Mouse (Mus musculus) midbrain, embryonic 10.5 days (tissue): ENCODE results near the gene Rnf217. TPM values are rescaled to one million over a fixed set of nuclear protein-coding genes. Genes with fewer than 3 reads are reported as not detected.

Experiments used
- DNase-seq: peaks from one replicate; pipeline ENCODE4 v3.0.0-alpha.2; 2017; ENCODE audit warnings: low spot score
- H3K27ac ChIP-seq: fragments of 300-500 bp; sonication (generic); replicated peaks from 2 replicates; pipeline ENCODE4 v1.5.1; 2016; ENCODE audit warnings: mild to moderate bottlenecking
- H3K27me3 ChIP-seq: fragments of 300-500 bp; sonication (generic); 2 replicates; pipeline ENCODE4 v1.6.1; 2016; ENCODE audit warnings: low read depth, mild to moderate bottlenecking; ENCODE audit not compliant: poor library complexity, severe bottlenecking
- H3K36me3 ChIP-seq: fragments of 300-500 bp; sonication (generic); 2 replicates; pipeline ENCODE4 v1.6.1; 2016; ENCODE audit warnings: mild to moderate bottlenecking, moderate library complexity
- H3K4me1 ChIP-seq: fragments of 300-500 bp; sonication (generic); 2 replicates; pipeline ENCODE4 v1.6.1; 2016
- H3K4me3 ChIP-seq: fragments of 300-500 bp; sonication (generic); 2 replicates; pipeline ENCODE4 v1.5.1; 2016; ENCODE audit warnings: mild to moderate bottlenecking, moderate library complexity
- H3K9me3 ChIP-seq: fragments of 300-500 bp; sonication (generic); replicated peaks from 2 replicates; pipeline ENCODE4 v1.6.1; 2016; ENCODE audit warnings: mild to moderate bottlenecking
- WGBS: fragments of 180-500 bp; shearing (Covaris S2); methylation state at CpG from one replicate; pipeline ENCODE4 v1.1.7; 2016; 5-methylcytosine and 5-hydroxymethylcytosine counted together
- polyA plus RNA-seq: library from polyadenylated mRNA; unstranded; fragments of >200 nt; fragmentation: Nextera tagmentation; extraction: Ambion mirVana; gene quantifications from 2 replicates; pipeline ENCODE4 v1.2.1, GENCODE M21; 2016

Rnf217 gene
- polyA plus RNA-seq, 1 experiment from 2014 or later, result 0.78 TPM

DNA sequence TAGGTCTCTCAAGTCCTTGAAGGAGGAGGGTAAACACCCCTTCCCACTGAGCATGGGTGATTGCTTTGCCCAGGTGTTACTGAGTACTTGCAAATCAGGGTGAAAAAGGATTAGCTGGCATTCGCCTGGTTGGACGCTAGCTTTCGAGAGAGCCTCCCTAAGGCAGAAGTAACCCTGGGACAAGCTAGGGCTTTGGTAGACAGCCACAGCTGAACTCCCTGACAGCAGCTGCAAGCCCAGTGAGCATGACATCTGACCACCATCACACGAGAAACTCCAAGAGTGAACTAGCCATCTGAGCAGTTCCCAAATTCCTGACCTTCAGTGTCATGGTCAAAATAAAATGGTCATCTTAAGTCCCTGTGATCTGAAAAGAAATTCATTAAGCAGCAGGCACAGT, 12.2 kb downstream of the Rnf217 start:
- H3K27ac ChIP-seq, result no peak overlapping the region
- H3K4me1 ChIP-seq, result peaks cover 20% of the 10 kb centered on the region
- H3K36me3 ChIP-seq, result no peaks in the 10 kb centered on the region
- no peak overlapping the region for H3K4me3 ChIP-seq
- no peak for DNase-seq
- no peaks in the 10 kb centered on the region for H3K9me3 ChIP-seq
- WGBS, result 40% methylated on average over 4 of the region's 4 CpGs
- H3K27me3 ChIP-seq, result no peaks in the 10 kb centered on the region

DNA sequence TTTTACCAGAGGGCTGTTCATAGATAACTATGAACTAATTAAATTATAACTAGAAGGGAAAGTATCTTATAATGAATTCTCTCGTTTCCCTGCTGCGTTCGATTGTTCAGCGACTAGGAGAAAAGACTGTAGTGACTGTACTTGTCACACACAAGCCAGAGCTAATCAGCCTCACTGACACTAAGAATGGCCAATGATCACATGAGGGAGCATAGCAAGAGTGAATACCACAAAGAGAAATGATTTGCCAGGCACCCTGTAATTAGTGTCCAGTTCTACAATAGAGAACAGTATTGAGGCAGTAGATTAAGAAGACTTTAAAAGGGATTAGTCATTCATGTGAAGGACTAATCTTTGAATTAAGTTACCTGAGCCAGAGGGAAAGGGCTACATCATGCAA, 13.7 kb downstream of the Rnf217 start:
- no peak for DNase-seq
- Histone ChIP-seq H3K4me1 (peaks cover 20% of the 10 kb centered on the region), H3K27ac (no peak overlapping the region), H3K9me3 (no peaks in the 10 kb centered on the region), H3K4me3 (no peak overlapping the region), H3K27me3 (no peaks in the 10 kb centered on the region), H3K36me3 (no peaks in the 10 kb centered on the region)
- WGBS, result 86% methylated on average over 4 of the region's 4 CpGs

DNA sequence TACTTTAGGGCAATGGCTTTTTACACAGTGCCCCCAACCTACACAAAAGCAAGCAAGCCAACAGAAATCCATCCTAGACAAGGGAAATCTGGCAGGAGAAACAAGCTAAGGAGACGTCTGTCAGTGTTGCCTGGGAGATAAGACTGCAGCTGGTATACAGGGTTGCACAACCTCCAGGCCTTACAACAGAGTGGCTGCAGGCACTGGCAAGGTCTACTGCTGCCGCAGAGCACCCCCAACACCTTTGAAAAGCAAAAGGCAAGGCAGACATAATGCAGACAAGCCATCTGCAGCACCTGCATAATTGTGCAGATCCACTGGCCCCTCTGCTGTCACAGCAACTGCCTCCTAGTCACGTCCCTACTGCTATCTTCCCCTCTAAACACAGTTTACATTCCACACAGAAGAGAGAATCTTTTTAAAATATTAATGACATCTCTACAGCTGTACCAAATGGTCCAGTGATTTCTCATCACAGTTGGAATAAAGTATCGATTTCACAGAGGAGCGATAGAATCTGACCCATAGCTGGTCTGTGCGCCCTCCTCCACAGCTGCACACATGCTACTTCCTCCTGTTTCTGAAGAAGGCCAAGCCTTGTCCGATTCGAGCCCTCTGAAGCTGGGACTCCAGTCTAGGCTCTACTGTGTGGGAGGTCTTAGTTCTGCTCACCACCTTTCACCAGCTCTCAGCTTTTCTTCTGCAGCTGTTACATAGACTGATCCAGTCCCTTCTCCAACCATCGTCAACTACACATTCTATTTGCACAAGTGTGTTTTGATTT, 16.1 kb downstream of the Rnf217 start:
- WGBS, result 66% methylated on average over 9 of the region's 9 CpGs
- no peak overlapping the region for H3K4me3 ChIP-seq
- H3K4me1 ChIP-seq, result peaks cover 20% of the 10 kb centered on the region
- no peaks in the 10 kb centered on the region for H3K9me3 ChIP-seq
- DNase-seq, result no peak
- H3K36me3 ChIP-seq, result no peaks in the 10 kb centered on the region
- H3K27me3 ChIP-seq, result no peaks in the 10 kb centered on the region
- peak overlapping the region; percentile 24; the same call in 1 of the 2 replicates for H3K27ac ChIP-seq

DNA sequence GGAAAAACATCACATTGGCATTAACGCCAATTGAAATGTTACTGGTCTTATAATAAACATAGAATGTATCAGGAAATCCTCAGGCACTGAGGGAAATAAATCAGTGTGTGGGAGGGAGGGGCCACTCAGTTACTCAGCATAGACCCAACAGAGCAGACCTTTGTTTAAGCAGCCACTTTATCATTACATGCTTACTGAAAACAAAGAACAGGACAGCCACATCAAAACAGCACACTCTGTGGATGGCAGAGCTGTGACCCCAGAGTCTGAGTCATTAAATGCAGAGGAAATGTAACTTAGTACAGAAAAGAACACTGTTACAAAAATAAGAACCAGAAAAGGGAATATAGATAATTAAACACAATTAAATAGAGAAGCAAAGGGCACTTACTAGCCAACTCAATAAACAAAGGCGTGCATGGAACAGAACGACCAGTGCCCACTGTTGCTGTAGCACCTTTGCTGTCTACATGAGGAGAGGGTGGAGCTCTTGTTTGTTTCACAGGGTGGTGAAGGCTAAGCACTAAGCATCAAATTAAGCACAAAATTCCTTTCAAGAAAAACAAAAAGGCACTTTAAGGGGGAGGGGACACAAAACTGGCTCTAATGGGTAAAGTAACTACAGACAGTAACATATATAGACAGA, 16.8 kb downstream of the Rnf217 start:
- H3K27ac ChIP-seq, result peak overlapping the region; percentile 24; the same call in 1 of the 2 replicates
- WGBS, result 78% methylated on average over 3 of the region's 3 CpGs
- H3K9me3 ChIP-seq, result no peaks in the 10 kb centered on the region
- H3K4me1 ChIP-seq, result peaks cover 20% of the 10 kb centered on the region
- DNase-seq, result no peak
- H3K36me3 ChIP-seq, result no peaks in the 10 kb centered on the region
- H3K4me3 ChIP-seq, result no peak overlapping the region
- H3K27me3 ChIP-seq, result no peaks in the 10 kb centered on the region

DNA sequence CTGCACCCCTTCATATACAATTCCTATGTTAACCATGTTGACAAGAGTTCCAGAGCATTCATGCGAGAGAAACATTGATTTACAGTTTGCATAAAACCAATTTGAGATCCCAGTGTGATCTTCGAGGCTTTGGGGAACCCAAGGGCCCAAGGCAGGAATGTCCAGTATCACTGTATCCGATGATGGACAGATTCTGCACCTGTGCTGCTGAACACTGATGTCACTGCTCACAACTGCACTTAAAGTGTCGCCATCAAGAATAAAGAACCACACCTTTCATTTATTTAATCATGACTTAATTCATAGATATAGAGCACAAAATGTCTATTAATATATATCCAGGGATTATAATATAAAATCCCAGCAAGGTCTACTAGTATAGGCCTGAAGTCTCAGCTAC, 28.3 kb downstream of the Rnf217 start:
- DNase-seq, result no peak
- 90% methylated on average over 4 of the region's 4 CpGs for WGBS
- Histone ChIP-seq H3K36me3 (no peaks in the 10 kb centered on the region), H3K27ac (no peak overlapping the region), H3K27me3 (no peaks in the 10 kb centered on the region), H3K4me3 (no peak overlapping the region), H3K9me3 (no peaks in the 10 kb centered on the region; the same call in 1 of the 2 replicates), H3K4me1 (no peaks in the 10 kb centered on the region)

DNA sequence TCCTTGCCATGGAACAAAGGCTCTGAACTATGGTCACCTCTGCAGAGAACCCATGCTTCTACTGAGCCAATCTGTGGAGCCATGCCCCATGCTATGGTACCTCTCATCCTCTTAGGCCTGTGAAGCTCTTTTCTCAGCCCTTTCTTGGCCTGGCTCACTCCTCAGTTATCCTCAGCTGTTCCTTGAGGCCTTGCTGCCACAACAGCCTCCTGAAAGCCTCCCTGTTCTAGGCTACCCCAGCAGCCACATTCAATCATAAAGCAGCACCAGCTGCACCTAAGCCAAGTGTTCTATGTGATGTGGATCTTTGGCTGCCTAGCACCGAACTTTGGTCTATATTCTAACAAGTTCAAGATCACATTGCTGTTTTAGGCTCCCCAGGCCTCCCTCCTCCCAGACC, 28.9 kb downstream of the Rnf217 start:
- Histone ChIP-seq H3K4me1 (no peaks in the 10 kb centered on the region), H3K9me3 (no peaks in the 10 kb centered on the region; the same call in 1 of the 2 replicates), H3K4me3 (no peak overlapping the region), H3K27ac (no peak overlapping the region), H3K36me3 (no peaks in the 10 kb centered on the region), H3K27me3 (no peaks in the 10 kb centered on the region)
- WGBS, result 81% methylated on average over 1 of the region's 1 CpGs
- DNase-seq, result no peak

DNA sequence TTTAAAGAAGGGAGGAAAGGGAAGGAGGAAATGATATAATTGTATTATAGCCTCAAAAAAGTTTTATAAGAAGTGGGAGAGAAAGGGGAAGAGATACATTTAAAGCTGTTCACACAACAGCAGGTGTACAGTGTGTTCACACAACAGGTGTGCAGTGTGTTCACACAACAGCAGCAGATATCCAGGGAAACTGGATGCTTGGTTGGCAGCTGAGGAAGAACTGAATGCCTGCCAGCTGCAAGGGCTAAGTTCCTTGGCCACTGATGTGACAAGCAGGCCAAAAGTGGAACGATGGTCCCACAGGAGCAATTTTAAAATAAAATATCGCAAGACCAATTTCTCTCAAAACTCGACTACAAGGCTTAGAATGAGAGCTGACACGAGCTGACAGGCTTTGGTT, 35.7 kb downstream of the Rnf217 start:
- Histone ChIP-seq H3K27me3 (no peaks in the 10 kb centered on the region), H3K4me1 (no peaks in the 10 kb centered on the region), H3K9me3 (no peaks in the 10 kb centered on the region), H3K36me3 (no peaks in the 10 kb centered on the region), H3K27ac (no peak overlapping the region), H3K4me3 (no peak overlapping the region)
- DNase-seq, result no peak
- WGBS, result 92% methylated on average over 4 of the region's 4 CpGs

DNA sequence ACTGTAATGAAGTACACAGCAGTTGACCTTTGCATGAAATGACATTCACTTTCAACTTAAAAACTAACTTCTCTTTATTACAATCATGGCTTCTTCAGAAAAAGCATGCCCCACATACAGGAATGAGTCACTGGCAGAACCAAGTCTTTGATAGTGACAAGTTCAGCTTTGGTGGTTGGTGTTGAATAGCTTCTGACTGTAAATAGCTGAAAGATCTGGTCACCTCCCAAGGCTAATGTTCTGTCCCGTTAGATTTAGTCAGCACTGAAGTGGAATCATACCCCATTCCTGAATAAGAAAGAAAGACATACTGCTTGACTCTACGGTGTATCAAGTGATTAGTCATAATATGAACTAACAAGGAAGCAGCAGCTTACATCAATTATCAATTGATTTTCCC, 51.7 kb downstream of the Rnf217 start:
- DNase-seq, result no peak
- Histone ChIP-seq H3K36me3 (no peaks in the 10 kb centered on the region), H3K9me3 (no peaks in the 10 kb centered on the region), H3K27ac (no peak overlapping the region), H3K27me3 (no peaks in the 10 kb centered on the region), H3K4me1 (no peaks in the 10 kb centered on the region), H3K4me3 (no peak overlapping the region)
- WGBS, result 95% methylated on average over 2 of the region's 2 CpGs

DNA sequence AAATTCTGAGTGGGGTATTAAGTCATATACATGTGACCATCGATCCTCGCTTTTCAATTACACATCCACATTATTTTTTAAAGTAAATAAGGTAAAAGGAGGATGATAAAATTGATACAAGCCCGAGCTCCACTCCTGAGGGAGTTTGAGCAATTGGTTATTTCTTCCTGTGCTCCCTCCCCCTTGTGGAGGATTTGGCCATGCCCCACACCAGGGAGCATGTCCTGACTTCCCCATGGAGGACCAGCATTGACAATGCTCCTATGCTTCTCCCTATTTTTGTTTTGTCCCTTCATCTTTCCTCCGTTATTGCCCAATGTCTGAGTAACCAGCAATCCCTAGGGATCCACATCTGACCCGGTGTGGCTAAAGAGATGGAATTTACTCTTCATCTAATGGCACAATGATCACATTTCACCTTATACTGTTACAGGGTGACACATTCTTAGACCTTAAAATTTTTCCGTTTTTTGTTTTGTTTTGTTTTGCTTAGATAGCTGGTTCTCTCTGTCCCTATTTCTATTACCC, 53.5 kb downstream of the Rnf217 start:
- H3K27me3 ChIP-seq, result no peaks in the 10 kb centered on the region
- no peaks in the 10 kb centered on the region for H3K36me3 ChIP-seq
- 86% methylated on average over 6 of the region's 6 CpGs for WGBS
- H3K27ac ChIP-seq, result no peak overlapping the region
- no peak for DNase-seq
- no peaks in the 10 kb centered on the region for H3K9me3 ChIP-seq
- H3K4me1 ChIP-seq, result no peaks in the 10 kb centered on the region
- no peak overlapping the region for H3K4me3 ChIP-seq

DNA sequence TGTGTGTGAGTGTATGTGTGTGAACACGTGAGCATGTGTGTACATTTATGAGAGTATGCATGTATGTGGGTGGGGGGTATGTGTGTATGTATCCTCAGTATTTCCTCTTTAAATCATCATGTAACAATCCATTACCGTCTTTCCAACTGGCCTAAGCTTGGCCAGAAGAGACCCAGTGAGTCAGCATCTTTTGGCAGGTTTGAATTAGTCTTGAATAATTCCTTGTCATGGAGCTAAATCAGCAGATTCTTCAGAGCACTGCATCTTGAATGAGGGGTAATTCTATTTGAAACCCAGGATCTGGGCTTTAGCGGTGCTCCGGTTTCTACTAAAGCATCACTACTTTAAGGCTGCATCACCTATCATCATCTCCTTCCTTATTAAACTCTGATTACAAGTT, 55.7 kb downstream of the Rnf217 start:
- H3K27me3 ChIP-seq, result no peaks in the 10 kb centered on the region
- no peaks in the 10 kb centered on the region for H3K36me3 ChIP-seq
- H3K4me1 ChIP-seq, result no peaks in the 10 kb centered on the region
- no peaks in the 10 kb centered on the region for H3K9me3 ChIP-seq
- no peak for DNase-seq
- H3K4me3 ChIP-seq, result no peak overlapping the region
- 88% methylated on average over 4 of the region's 4 CpGs for WGBS
- no peak overlapping the region for H3K27ac ChIP-seq

DNA sequence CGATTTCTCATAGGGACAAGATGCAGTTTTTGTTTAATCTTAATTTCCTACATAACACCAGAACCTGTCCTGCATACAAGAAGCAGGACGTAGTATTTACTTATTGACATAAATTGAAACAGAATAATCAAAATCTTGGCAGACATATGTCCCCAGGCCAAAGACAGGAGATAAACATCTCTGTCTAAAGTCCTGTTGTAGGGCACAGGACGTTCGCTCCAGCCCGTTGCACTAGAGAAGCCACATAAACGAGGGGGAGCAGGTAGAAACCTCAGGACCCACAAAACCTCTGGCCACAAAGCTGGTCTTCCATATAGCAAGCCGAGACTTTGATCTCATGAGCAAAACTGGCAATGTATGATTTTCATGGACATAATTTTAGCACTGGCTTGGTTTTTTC, 57.1 kb downstream of the Rnf217 start:
- no peaks in the 10 kb centered on the region for H3K36me3 ChIP-seq
- no peaks in the 10 kb centered on the region for H3K27me3 ChIP-seq
- DNase-seq, result no peak
- H3K4me1 ChIP-seq, result no peaks in the 10 kb centered on the region
- no peak overlapping the region for H3K4me3 ChIP-seq
- no peak overlapping the region for H3K27ac ChIP-seq
- 87% methylated on average over 7 of the region's 7 CpGs for WGBS
- H3K9me3 ChIP-seq, result no peaks in the 10 kb centered on the region

DNA sequence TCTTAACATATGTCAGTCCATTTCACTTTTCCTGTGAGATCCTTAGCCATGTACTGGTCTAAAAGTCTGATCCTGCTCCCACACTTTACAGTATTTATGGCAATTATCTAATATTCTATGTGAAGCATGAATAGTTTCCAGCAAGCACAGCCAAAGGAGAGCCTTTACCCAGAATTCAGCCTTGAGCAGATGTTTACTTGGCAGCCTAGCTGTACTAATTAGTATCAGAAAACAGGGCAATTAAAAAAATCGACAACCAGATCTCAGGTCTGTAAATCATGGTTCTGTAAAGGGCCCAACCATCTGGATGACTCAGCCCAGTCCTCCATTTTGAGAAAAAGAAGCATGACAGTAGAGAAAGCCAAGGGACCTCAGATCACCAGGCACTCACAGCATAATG, 57.6 kb downstream of the Rnf217 start:
- H3K36me3 ChIP-seq, result no peaks in the 10 kb centered on the region
- no peak for DNase-seq
- H3K4me1 ChIP-seq, result no peaks in the 10 kb centered on the region
- no peaks in the 10 kb centered on the region for H3K27me3 ChIP-seq
- no peaks in the 10 kb centered on the region for H3K9me3 ChIP-seq
- WGBS, result 88% methylated on average over 1 of the region's 1 CpGs
- H3K27ac ChIP-seq, result no peak overlapping the region
- H3K4me3 ChIP-seq, result no peak overlapping the region

DNA sequence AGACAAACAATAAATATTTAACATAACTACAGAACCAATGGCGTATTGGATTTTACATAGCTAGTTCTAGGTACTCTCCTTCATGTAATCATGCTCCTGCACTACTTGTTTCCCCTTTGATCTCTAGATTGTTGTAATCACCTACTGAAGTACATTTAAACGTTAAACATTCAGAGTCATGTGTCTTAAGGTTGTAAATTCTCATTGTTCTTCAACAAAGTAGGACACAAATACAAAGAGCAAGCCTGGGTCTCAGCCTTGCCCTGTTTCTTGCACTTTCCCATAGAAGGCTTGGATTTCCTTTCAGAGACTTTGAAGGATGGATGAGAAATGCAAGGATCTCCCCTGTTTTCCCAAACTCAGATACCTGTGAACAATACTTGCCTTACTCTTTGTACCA, 61.8 kb downstream of the Rnf217 start:
- Histone ChIP-seq H3K4me1 (no peaks in the 10 kb centered on the region), H3K27me3 (no peaks in the 10 kb centered on the region), H3K4me3 (no peak overlapping the region), H3K27ac (no peak overlapping the region), H3K9me3 (no peaks in the 10 kb centered on the region), H3K36me3 (no peaks in the 10 kb centered on the region)
- no peak for DNase-seq
- WGBS, result 79% methylated on average over 2 of the region's 2 CpGs
